Mouse (Mus musculus): ENCODE measurements at regions not wholly inside any gene's neighbourhood (a gene's known extent, or its start where the extent isn't known, plus 50 kb on each side); places are given as distances from the start of the nearest gene placed in this dataset.

GRCm38 (mm10) chr12:17093772-17094171 is 82.2 kb upstream of the 2410004P03Rik start:
- no peaks in the 10 kb centered on the region for H3K27me3 ChIP-seq (ENCODE audit: insufficient read depth, low read length)
- DNase-seq (peak; percentile 78), ATAC-seq (ENCODE audit: insufficient read depth) (peak; percentile 68)
- no peaks in the 10 kb centered on the region for H3K9me3 ChIP-seq (ENCODE audit: low read depth, low read length)
- H3K4me2 ChIP-seq, result no peak overlapping the region
- 37% methylated on average over 3 of the region's 3 CpGs for WGBS
- no peaks in the 10 kb centered on the region for H3K36me3 ChIP-seq (ENCODE audit: insufficient read depth)
- peaks cover 9% of the 10 kb centered on the region for H3K4me1 ChIP-seq (ENCODE audit: insufficient read depth)
- no peak for TF ChIP-seq CTCF (IDR thresholded peaks at IDR 0.05; ENCODE audit: low read depth)
- H3K27ac ChIP-seq (ENCODE audit: low read depth), result no peak overlapping the region
- H3K4me3 ChIP-seq (ENCODE audit: low read depth, low read length), result no peak overlapping the region
- no peak overlapping the region for H3K9ac ChIP-seq

GRCm38 (mm10) chr12:17091058-17091457 is 79.5 kb upstream of the 2410004P03Rik start:
- H3K4me2 ChIP-seq, result no peak overlapping the region
- no peaks in the 10 kb centered on the region for H3K36me3 ChIP-seq (ENCODE audit: insufficient read depth)
- H3K4me3 ChIP-seq (ENCODE audit: low read depth, low read length), result no peak overlapping the region
- TF ChIP-seq CTCF (IDR thresholded peaks at IDR 0.05; ENCODE audit: low read depth), result no peak
- no peak overlapping the region for H3K27ac ChIP-seq (ENCODE audit: low read depth)
- no peak for ATAC-seq (ENCODE audit: insufficient read depth)
- H3K4me1 ChIP-seq (ENCODE audit: insufficient read depth), result peaks cover 9% of the 10 kb centered on the region
- H3K9ac ChIP-seq, result no peak overlapping the region
- no peaks in the 10 kb centered on the region for H3K27me3 ChIP-seq (ENCODE audit: insufficient read depth, low read length)
- WGBS, result 59% methylated on average over 10 of the region's 10 CpGs
- no peaks in the 10 kb centered on the region for H3K9me3 ChIP-seq (ENCODE audit: low read depth, low read length)
- peak; percentile 11 for DNase-seq

- Histone ChIP-seq H3K27me3 (ENCODE audit: insufficient read depth, low read length) (no peaks in the 10 kb centered on the region), H3K4me2 (0 out of 2 replicates have a peak overlapping the region, but pooled peaks have one; percentile 1), H3K9ac (no peak overlapping the region), H3K9me3 (ENCODE audit: low read depth, low read length) (no peaks in the 10 kb centered on the region), H3K27ac (ENCODE audit: low read depth) (no peak overlapping the region), H3K4me3 (ENCODE audit: low read depth, low read length) (no peak overlapping the region), H3K4me1 (ENCODE audit: insufficient read depth) (peaks cover 9% of the 10 kb centered on the region), H3K36me3 (ENCODE audit: insufficient read depth) (no peaks in the 10 kb centered on the region)
- peak; percentile 50; the same call in 1 of the 2 replicates for ATAC-seq (ENCODE audit: insufficient read depth)
- no peak for TF ChIP-seq CTCF (IDR thresholded peaks at IDR 0.05; ENCODE audit: low read depth)
- WGBS, result 33% methylated on average over 7 of the region's 7 CpGs
- DNase-seq, result peak; percentile 72
Measured at GRCm38 (mm10) chr12:17089710-17090339, 78.3 kb upstream of the 2410004P03Rik start.

GRCm38 (mm10) chr12:17087388-17087787 is 75.9 kb upstream of the 2410004P03Rik start:
- no peak for TF ChIP-seq CTCF (IDR thresholded peaks at IDR 0.05; ENCODE audit: low read depth)
- Histone ChIP-seq H3K4me1 (ENCODE audit: insufficient read depth) (no peaks in the 10 kb centered on the region; the same call in 1 of the 2 replicates), H3K4me2 (no peak overlapping the region), H3K9ac (no peak overlapping the region), H3K4me3 (ENCODE audit: low read depth, low read length) (no peak overlapping the region), H3K9me3 (ENCODE audit: low read depth, low read length) (no peaks in the 10 kb centered on the region), H3K27me3 (ENCODE audit: insufficient read depth, low read length) (no peaks in the 10 kb centered on the region), H3K36me3 (ENCODE audit: insufficient read depth) (no peaks in the 10 kb centered on the region), H3K27ac (ENCODE audit: low read depth) (no peak overlapping the region)
- no peak for ATAC-seq (ENCODE audit: insufficient read depth)
- no peak for DNase-seq
- 28% methylated on average over 3 of the region's 3 CpGs for WGBS

- Histone ChIP-seq H3K9me3 (ENCODE audit: low read depth, low read length) (no peaks in the 10 kb centered on the region), H3K4me1 (ENCODE audit: insufficient read depth) (no peaks in the 10 kb centered on the region; the same call in 1 of the 2 replicates), H3K27ac (ENCODE audit: low read depth) (no peak overlapping the region), H3K4me3 (ENCODE audit: low read depth, low read length) (no peak overlapping the region), H3K9ac (no peak overlapping the region), H3K36me3 (ENCODE audit: insufficient read depth) (no peaks in the 10 kb centered on the region), H3K27me3 (ENCODE audit: insufficient read depth, low read length) (no peaks in the 10 kb centered on the region), H3K4me2 (no peak overlapping the region)
- ATAC-seq (ENCODE audit: insufficient read depth) (no peak), DNase-seq (no peak)
- TF ChIP-seq CTCF (IDR thresholded peaks at IDR 0.05; ENCODE audit: low read depth), result no peak
- 65% methylated on average over 5 of the region's 5 CpGs for WGBS
Measured at GRCm38 (mm10) chr12:17085209-17085574, 73.7 kb upstream of the 2410004P03Rik start.

- H3K9ac ChIP-seq, result no peak overlapping the region
- WGBS, result 47% methylated on average over 9 of the region's 9 CpGs
- H3K4me1 ChIP-seq (ENCODE audit: insufficient read depth), result no peaks in the 10 kb centered on the region; the same call in 1 of the 2 replicates
- H3K9me3 ChIP-seq (ENCODE audit: low read depth, low read length), result no peaks in the 10 kb centered on the region
- no peak for ATAC-seq (ENCODE audit: insufficient read depth)
- H3K36me3 ChIP-seq (ENCODE audit: insufficient read depth), result no peaks in the 10 kb centered on the region
- H3K27ac ChIP-seq (ENCODE audit: low read depth), result no peak overlapping the region
- no peaks in the 10 kb centered on the region for H3K27me3 ChIP-seq (ENCODE audit: insufficient read depth, low read length)
- TF ChIP-seq CTCF (IDR thresholded peaks at IDR 0.05; ENCODE audit: low read depth), result no peak
- no peak overlapping the region for H3K4me3 ChIP-seq (ENCODE audit: low read depth, low read length)
- no peak overlapping the region for H3K4me2 ChIP-seq
- DNase-seq, result no peak
Measured at GRCm38 (mm10) chr12:17084499-17085208, 73.1 kb upstream of the 2410004P03Rik start.

- Histone ChIP-seq H3K9me3 (ENCODE audit: low read depth, low read length) (no peaks in the 10 kb centered on the region), H3K4me3 (ENCODE audit: low read depth, low read length) (no peak overlapping the region), H3K36me3 (ENCODE audit: insufficient read depth) (no peaks in the 10 kb centered on the region), H3K4me1 (ENCODE audit: insufficient read depth) (no peaks in the 10 kb centered on the region), H3K4me2 (no peak overlapping the region), H3K27ac (ENCODE audit: low read depth) (no peak overlapping the region), H3K9ac (no peak overlapping the region), H3K27me3 (ENCODE audit: insufficient read depth, low read length) (no peaks in the 10 kb centered on the region)
- 88% methylated on average over 15 of the region's 15 CpGs for WGBS
- TF ChIP-seq CTCF (IDR thresholded peaks at IDR 0.05; ENCODE audit: low read depth), result no peak
- ATAC-seq (ENCODE audit: insufficient read depth) (no peak), DNase-seq (no peak)
Measured at GRCm38 (mm10) chr12:17071691-17072454, 60.3 kb upstream of the 2410004P03Rik start.
